Mouse (Mus musculus): ENCODE measurements around the gene Htr7. TPM values are rescaled to one million over a fixed set of nuclear protein-coding genes. Genes with fewer than 3 reads are reported as not detected.

Gene Htr7
- polyA plus RNA-seq (2012; rRNA removed): 0.02 TPM in 1 of 2 replicates, not detected in the other

GRCm38 (mm10) chr19:36057231-36057811 is at the start of gene Htr7:
Htr7 (minus strand) TSS chr19:36057507.

DNA sequence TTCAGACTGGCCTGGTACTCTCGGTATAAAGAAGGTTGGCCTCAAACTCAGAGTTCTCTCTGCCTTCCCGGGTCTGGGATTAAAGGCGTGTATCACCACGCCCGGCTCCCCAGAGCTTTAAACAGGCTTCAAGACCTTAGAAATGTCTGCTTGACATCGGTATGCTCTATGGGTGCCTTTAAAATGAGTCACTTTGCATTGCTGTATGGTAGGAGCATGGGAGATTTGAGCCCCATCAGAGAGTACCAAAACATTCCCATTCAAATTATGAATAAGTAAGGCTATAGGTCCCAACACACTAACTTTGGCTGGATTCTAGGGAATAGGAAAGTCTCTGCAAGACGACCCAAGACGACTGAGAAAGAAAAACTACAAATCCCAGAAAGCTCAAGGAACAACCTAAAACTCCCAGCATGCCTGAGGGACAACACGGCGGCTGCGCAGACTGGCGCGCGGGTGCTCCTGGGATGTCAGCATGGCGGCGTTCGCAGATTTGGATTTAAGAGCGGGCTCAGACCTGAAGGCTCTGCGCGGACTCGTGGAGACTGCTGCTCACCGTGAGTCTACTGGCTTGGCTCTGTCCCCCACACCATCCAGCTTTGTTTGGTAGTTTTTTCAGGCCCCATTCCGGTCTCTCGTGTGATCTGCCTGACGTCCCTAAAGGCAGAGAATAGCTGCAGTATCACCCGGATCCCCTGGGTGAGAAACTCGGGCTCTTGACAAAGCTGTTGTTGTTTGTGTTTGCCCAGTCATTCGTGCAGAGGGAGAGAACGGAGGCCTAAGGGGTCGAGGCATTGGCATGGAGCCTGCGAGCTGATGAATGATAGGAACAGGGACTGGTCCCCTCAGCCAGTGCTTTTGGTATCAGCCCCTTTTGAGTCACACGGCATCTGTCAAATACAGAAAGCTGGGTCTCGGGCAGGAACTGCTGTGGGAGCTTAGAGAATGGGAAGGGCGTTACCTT is 26.2 kb upstream of the Htr7 start, which contains the start of gene Rpp30:
Rpp30 (plus strand) TSS at position 455 of the 964 bp plus-strand sequence.

Other genes with a start within 250 kb of the Htr7 start
- 18.7 and 20.8 TPM in 2 replicates for gene Rpp30, start 26.2 kb upstream of the Htr7 start, polyA plus RNA-seq (2012; rRNA removed)
- 0.12 and 0.15 TPM in 2 replicates for gene Ankrd1, start 62.6 kb upstream of the Htr7 start, polyA plus RNA-seq (2012; rRNA removed)

Measured in liver, embryonic 14 days (tissue).